Mouse (Mus musculus) forebrain, embryonic 12.5 days (tissue): ENCODE data around the gene Foxn3. TPM values are rescaled to one million over a fixed set of nuclear protein-coding genes. Genes with fewer than 3 reads are reported as not detected.
A peak's percentile ranks its signal among the peaks of the same experiment; 100 is the strongest.

Experiments used
- ATAC-seq: fragments of 200-750 bp; cut with Nextera tagmentation; 2 replicates; pipeline ENCODE4 v1.8.0; 2017; ENCODE audit warnings: moderate TSS enrichment; ENCODE audit not compliant: low FRiP score
- H3K27ac ChIP-seq: fragments of 300-500 bp; sonication (generic); 2 replicates; pipeline ENCODE4 v1.5.1; 2016; ENCODE audit warnings: mild to moderate bottlenecking
- H3K27me3 ChIP-seq: fragments of 300-500 bp; sonication (generic); 2 replicates; pipeline ENCODE4 v1.6.1; 2016; ENCODE audit warnings: mild to moderate bottlenecking
- H3K36me3 ChIP-seq: fragments of 300-500 bp; sonication (generic); replicated peaks from 2 replicates; pipeline ENCODE4 v1.6.1; 2016; ENCODE audit warnings: mild to moderate bottlenecking
- H3K4me1 ChIP-seq: fragments of 300-500 bp; sonication (generic); 2 replicates; pipeline ENCODE4 v1.6.1; 2016
- H3K4me2 ChIP-seq: fragments of 300-500 bp; sonication (generic); 2 replicates; pipeline ENCODE4 v1.6.1; 2016; ENCODE audit warnings: mild to moderate bottlenecking, moderate library complexity
- H3K4me3 ChIP-seq: fragments of 300-500 bp; sonication (generic); replicated peaks from 2 replicates; pipeline ENCODE4 v1.5.1; 2016; ENCODE audit warnings: mild to moderate bottlenecking
- H3K9ac ChIP-seq: fragments of 300-500 bp; sonication (generic); 2 replicates; pipeline ENCODE4 v1.6.1; 2016; ENCODE audit warnings: mild to moderate bottlenecking
- H3K9me3 ChIP-seq: fragments of 300-500 bp; sonication (generic); 2 replicates; pipeline ENCODE4 v1.6.1; 2016
- WGBS: fragments of 180-500 bp; shearing (Covaris S2); methylation state at CpG from one replicate; pipeline ENCODE4 v1.1.7; 2016; 5-methylcytosine and 5-hydroxymethylcytosine counted together
- polyA plus RNA-seq: library from polyadenylated mRNA; unstranded; fragments of >200 nt; fragmentation: Nextera tagmentation; extraction: Ambion mirVana; gene quantifications from 2 replicates; pipeline ENCODE4 v1.2.1, GENCODE M21; 2016

Gene Foxn3
- polyA plus RNA-seq, 1 experiment from 2014 or later = 84.6 TPM

GRCm38 (mm10) chr12:99400907-99401306 is 162.5 kb downstream of the Foxn3 start:
- Histone ChIP-seq H3K27me3 (0 out of 2 replicates have a peak, but pooled peaks cover 4% of the 10 kb centered on the region), H3K36me3 (no peaks in the 10 kb centered on the region), H3K4me2 (no peak overlapping the region), H3K4me3 (no peak overlapping the region), H3K4me1 (no peaks in the 10 kb centered on the region; the same call in 1 of the 2 replicates), H3K9ac (no peak overlapping the region), H3K9me3 (0 out of 2 replicates have a peak, but pooled peaks cover 4% of the 10 kb centered on the region), H3K27ac (no peak overlapping the region)
- WGBS = 93% methylated on average over 8 of the region's 8 CpGs
- no peak for ATAC-seq

GRCm38 (mm10) chr12:99399575-99399974 is 163.8 kb downstream of the Foxn3 start:
- no peaks in the 10 kb centered on the region for H3K36me3 ChIP-seq
- WGBS = 87% methylated on average over 4 of the region's 4 CpGs
- 0 out of 2 replicates have a peak, but pooled peaks cover 4% of the 10 kb centered on the region for H3K9me3 ChIP-seq
- ATAC-seq = no peak
- no peak overlapping the region for H3K4me2 ChIP-seq
- no peak overlapping the region for H3K4me3 ChIP-seq
- H3K9ac ChIP-seq = no peak overlapping the region
- 0 out of 2 replicates have a peak, but pooled peaks cover 2% of the 10 kb centered on the region for H3K27me3 ChIP-seq
- H3K27ac ChIP-seq = no peak overlapping the region
- 0 out of 2 replicates have a peak, but pooled peaks cover 2% of the 10 kb centered on the region for H3K4me1 ChIP-seq

GRCm38 (mm10) chr12:99396461-99396860 is 166.9 kb downstream of the Foxn3 start:
- Histone ChIP-seq H3K4me2 (no peak overlapping the region), H3K9ac (no peak overlapping the region), H3K4me3 (no peak overlapping the region), H3K27ac (no peak overlapping the region), H3K36me3 (no peaks in the 10 kb centered on the region), H3K4me1 (peaks cover 18% of the 10 kb centered on the region), H3K27me3 (no peaks in the 10 kb centered on the region), H3K9me3 (no peaks in the 10 kb centered on the region)
- 90% methylated on average over 1 of the region's 1 CpGs for WGBS
- ATAC-seq = no peak

GRCm38 (mm10) chr12:99395082-99395481 is 168.3 kb downstream of the Foxn3 start:
- Histone ChIP-seq H3K36me3 (no peaks in the 10 kb centered on the region), H3K4me2 (no peak overlapping the region), H3K27ac (no peak overlapping the region), H3K27me3 (no peaks in the 10 kb centered on the region), H3K4me3 (no peak overlapping the region), H3K4me1 (peaks cover 28% of the 10 kb centered on the region), H3K9ac (no peak overlapping the region), H3K9me3 (no peaks in the 10 kb centered on the region)
- 88% methylated on average over 3 of the region's 3 CpGs for WGBS
- ATAC-seq = no peak

- no peak overlapping the region for H3K4me3 ChIP-seq
- no peaks in the 10 kb centered on the region for H3K27me3 ChIP-seq
- WGBS = 74% methylated on average over 5 of the region's 5 CpGs
- H3K4me2 ChIP-seq = no peak overlapping the region
- no peak for ATAC-seq
- no peak overlapping the region for H3K9ac ChIP-seq
- peaks cover 28% of the 10 kb centered on the region for H3K4me1 ChIP-seq
- H3K9me3 ChIP-seq = no peaks in the 10 kb centered on the region
- H3K27ac ChIP-seq = no peak overlapping the region
- no peaks in the 10 kb centered on the region for H3K36me3 ChIP-seq
These were observed 168.7 kb downstream of the Foxn3 start for GRCm38 (mm10) chr12:99394676-99395075.

- Histone ChIP-seq H3K4me2 (peak overlapping the region; percentile 89), H3K9ac (peak overlapping the region; percentile 95; the same call in 1 of the 2 replicates), H3K9me3 (no peaks in the 10 kb centered on the region), H3K4me3 (peak overlapping the region; percentile 96), H3K27ac (no peak overlapping the region), H3K4me1 (peaks cover 28% of the 10 kb centered on the region), H3K36me3 (no peaks in the 10 kb centered on the region), H3K27me3 (no peaks in the 10 kb centered on the region)
- ATAC-seq = no peak
- WGBS = 41% methylated on average over 11 of the region's 11 CpGs
These were observed 169.3 kb downstream of the Foxn3 start for GRCm38 (mm10) chr12:99393867-99394630.

- under 1% methylated on average over 62 of the region's 71 CpGs for WGBS
- H3K4me3 ChIP-seq = peak overlapping the region; percentile 96
- H3K4me1 ChIP-seq = peaks cover 28% of the 10 kb centered on the region
- H3K36me3 ChIP-seq = peaks cover 8% of the 10 kb centered on the region
- H3K4me2 ChIP-seq = peak overlapping the region; percentile 89
- peak overlapping the region; percentile 95 for H3K27ac ChIP-seq
- no peaks in the 10 kb centered on the region for H3K9me3 ChIP-seq
- H3K27me3 ChIP-seq = no peaks in the 10 kb centered on the region
- peak; percentile 87 for ATAC-seq
- peak overlapping the region; percentile 95 for H3K9ac ChIP-seq
These were observed 170.2 kb downstream of the Foxn3 start for GRCm38 (mm10) chr12:99392944-99393866.

GRCm38 (mm10) chr12:99391942-99392880 is 171.2 kb downstream of the Foxn3 start:
- Histone ChIP-seq H3K4me3 (peak overlapping the region; percentile 96), H3K9me3 (no peaks in the 10 kb centered on the region), H3K4me1 (peaks cover 28% of the 10 kb centered on the region), H3K9ac (peak overlapping the region; percentile 95), H3K27me3 (no peaks in the 10 kb centered on the region), H3K27ac (peak overlapping the region; percentile 95), H3K4me2 (peak overlapping the region; percentile 89), H3K36me3 (peaks cover 14% of the 10 kb centered on the region)
- 1% methylated on average over 87 of the region's 87 CpGs for WGBS
- peak; percentile 90 for ATAC-seq

GRCm38 (mm10) chr12:99390429-99390828 is 173.0 kb downstream of the Foxn3 start:
- Histone ChIP-seq H3K9ac (no peak overlapping the region), H3K4me1 (peaks cover 44% of the 10 kb centered on the region), H3K9me3 (no peaks in the 10 kb centered on the region), H3K27me3 (no peaks in the 10 kb centered on the region), H3K4me2 (no peak overlapping the region), H3K4me3 (no peak overlapping the region), H3K27ac (no peak overlapping the region), H3K36me3 (peaks cover 20% of the 10 kb centered on the region)
- 82% methylated on average over 5 of the region's 5 CpGs for WGBS
- ATAC-seq = no peak

- no peak overlapping the region for H3K27ac ChIP-seq
- H3K9ac ChIP-seq = no peak overlapping the region
- no peak overlapping the region for H3K4me3 ChIP-seq
- no peak for ATAC-seq
- H3K4me2 ChIP-seq = no peak overlapping the region
- no peaks in the 10 kb centered on the region for H3K9me3 ChIP-seq
- peaks cover 39% of the 10 kb centered on the region for H3K4me1 ChIP-seq
- H3K36me3 ChIP-seq = peaks cover 20% of the 10 kb centered on the region
- no peaks in the 10 kb centered on the region for H3K27me3 ChIP-seq
- 87% methylated on average over 7 of the region's 7 CpGs for WGBS
These were observed 174.1 kb downstream of the Foxn3 start for GRCm38 (mm10) chr12:99389244-99389643.

- 63% methylated on average over 17 of the region's 17 CpGs for WGBS
- Histone ChIP-seq H3K9ac (no peak overlapping the region), H3K27ac (no peak overlapping the region), H3K36me3 (peaks cover 43% of the 10 kb centered on the region), H3K4me2 (no peak overlapping the region), H3K4me3 (no peak overlapping the region), H3K9me3 (peaks cover 4% of the 10 kb centered on the region; the same call in 1 of the 2 replicates), H3K27me3 (no peaks in the 10 kb centered on the region), H3K4me1 (peaks cover 28% of the 10 kb centered on the region)
- ATAC-seq = no peak
These were observed 177.2 kb downstream of the Foxn3 start for GRCm38 (mm10) chr12:99385897-99386834.
